Mouse (Mus musculus) forebrain, embryonic 11.5 days (tissue): ENCODE results near the gene Mlh3. TPM values are rescaled to one million over a fixed set of nuclear protein-coding genes. Genes with fewer than 3 reads are reported as not detected.

Experiments used
- ATAC-seq: fragments of 200-750 bp; cut with Nextera tagmentation; replicated peaks from 2 replicates; pipeline ENCODE4 v1.8.0; 2017; ENCODE audit warnings: moderate TSS enrichment; ENCODE audit not compliant: low FRiP score
- DNase-seq: peaks from one replicate; pipeline ENCODE4 v3.0.0-alpha.2; 2017; ENCODE audit warnings: low spot score
- H3K27ac ChIP-seq: fragments of 300-500 bp; sonication (generic); 2 replicates; pipeline ENCODE4 v1.5.1; 2014; ENCODE audit warnings: low read depth, low read length
- H3K27me3 ChIP-seq: fragments of 300-500 bp; sonication (generic); 2 replicates; pipeline ENCODE4 v1.6.1; 2014; ENCODE audit warnings: mild to moderate bottlenecking, low read length, mixed read lengths; ENCODE audit not compliant: control insufficient read depth, insufficient read depth
- H3K36me3 ChIP-seq: fragments of 300-500 bp; sonication (generic); 2 replicates; pipeline ENCODE4 v1.6.1; 2014; ENCODE audit warnings: mild to moderate bottlenecking, low read length, moderate library complexity, mixed read lengths; ENCODE audit not compliant: control insufficient read depth, insufficient read depth
- H3K4me1 ChIP-seq: fragments of 300-500 bp; sonication (generic); replicated peaks from 2 replicates; pipeline ENCODE4 v1.6.1; 2014; ENCODE audit warnings: low read length, mixed read lengths; ENCODE audit not compliant: control insufficient read depth, insufficient read depth
- H3K4me2 ChIP-seq: fragments of 300-500 bp; sonication (generic); 2 replicates; pipeline ENCODE4 v1.6.1; 2014; ENCODE audit warnings: low read depth, mild to moderate bottlenecking, low read length, moderate library complexity, mixed read lengths; ENCODE audit not compliant: severe bottlenecking
- H3K4me3 ChIP-seq: fragments of 300-500 bp; sonication (generic); 2 replicates; pipeline ENCODE4 v1.5.1; 2014; ENCODE audit warnings: low read depth, low read length
- H3K9ac ChIP-seq: fragments of 300-500 bp; sonication (generic); 2 replicates; pipeline ENCODE4 v1.6.1; 2014; ENCODE audit warnings: low read length
- H3K9me3 ChIP-seq: fragments of 300-500 bp; sonication (generic); 2 replicates; pipeline ENCODE4 v1.6.1; 2016; ENCODE audit warnings: low read length, mixed read lengths; ENCODE audit not compliant: control insufficient read depth
- WGBS: fragments of 180-500 bp; shearing (Covaris S2); extraction: QIAGEN DNeasy Blood & Tissue Kit; methylation state at CpG from one replicate; pipeline ENCODE4 v1.1.7; 2014; 5-methylcytosine and 5-hydroxymethylcytosine counted together
- polyA plus RNA-seq: library from polyadenylated mRNA; unstranded; fragments of >200 nt; fragmentation: Nextera tagmentation; extraction: Ambion mirVana; gene quantifications from 2 replicates; pipeline ENCODE4 v1.2.1, GENCODE M21; 2014

Gene Mlh3
- polyA plus RNA-seq, 1 experiment from 2014 or later = 9.8 TPM

GRCm38 (mm10) chr12:85263190-85263589, 7.2 kb downstream of the Mlh3 start:
- DNase-seq (no peak), ATAC-seq (no peak)
- H3K36me3 ChIP-seq = no peaks in the 10 kb centered on the region
- no peak overlapping the region for H3K9ac ChIP-seq
- H3K27ac ChIP-seq = no peak overlapping the region
- no peaks in the 10 kb centered on the region for H3K27me3 ChIP-seq
- H3K4me3 ChIP-seq = no peak overlapping the region
- 84% methylated on average over 5 of the region's 5 CpGs for WGBS
- H3K4me1 ChIP-seq = no peaks in the 10 kb centered on the region
- H3K9me3 ChIP-seq = no peaks in the 10 kb centered on the region
- no peak overlapping the region for H3K4me2 ChIP-seq

- no peak overlapping the region for H3K9ac ChIP-seq
- ATAC-seq = no peak
- H3K36me3 ChIP-seq = no peaks in the 10 kb centered on the region
- H3K4me1 ChIP-seq = no peaks in the 10 kb centered on the region
- H3K4me2 ChIP-seq = no peak overlapping the region
- DNase-seq = peak; percentile 56
- WGBS = 61% methylated on average over 10 of the region's 10 CpGs
- no peaks in the 10 kb centered on the region for H3K9me3 ChIP-seq
- H3K27me3 ChIP-seq = no peaks in the 10 kb centered on the region
- no peak overlapping the region for H3K27ac ChIP-seq
- no peak overlapping the region for H3K4me3 ChIP-seq
Observed at GRCm38 (mm10) chr12:85262489-85262888, 7.9 kb downstream of the Mlh3 start.

DNA sequence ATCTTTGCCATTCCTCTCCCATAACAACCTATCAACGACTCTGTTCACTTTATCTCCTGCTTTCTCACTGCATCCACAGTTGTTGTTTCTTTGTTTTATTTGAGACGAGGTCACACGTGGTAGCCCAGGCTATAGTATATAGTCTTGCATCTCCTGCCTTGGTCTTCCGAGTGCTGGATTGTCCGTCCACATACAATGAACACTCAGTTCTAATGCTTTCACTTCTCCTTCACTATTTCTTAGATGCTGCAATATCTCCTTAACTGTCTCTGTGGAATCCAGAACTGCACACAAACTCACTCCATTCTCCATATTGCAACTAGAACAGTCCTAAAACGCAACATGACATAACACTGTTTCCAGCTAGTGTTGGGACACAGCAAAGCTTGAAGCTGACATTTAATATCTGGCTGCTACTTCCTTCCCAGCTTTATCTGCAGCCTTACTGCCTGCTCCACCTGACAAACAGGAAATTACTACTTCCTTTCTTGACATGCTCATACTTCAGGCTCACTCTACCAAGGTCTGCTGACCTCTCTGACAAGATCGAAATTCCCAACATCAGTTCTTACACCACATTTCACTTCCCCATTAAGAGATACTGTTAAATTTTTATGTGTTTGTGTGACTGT, 13.3 kb downstream of the Mlh3 start:
- ATAC-seq = no peak
- 90% methylated on average over 7 of the region's 7 CpGs for WGBS
- Histone ChIP-seq H3K27ac (no peak overlapping the region), H3K4me3 (no peak overlapping the region), H3K36me3 (no peaks in the 10 kb centered on the region), H3K9ac (no peak overlapping the region), H3K4me2 (no peak overlapping the region), H3K9me3 (no peaks in the 10 kb centered on the region), H3K4me1 (no peaks in the 10 kb centered on the region), H3K27me3 (no peaks in the 10 kb centered on the region)
- DNase-seq = no peak

GRCm38 (mm10) chr12:85256074-85256751, 14.2 kb downstream of the Mlh3 start:
- no peaks in the 10 kb centered on the region for H3K27me3 ChIP-seq
- ATAC-seq = no peak
- no peak overlapping the region for H3K27ac ChIP-seq

GRCm38 (mm10) chr12:85252083-85252482, 18.3 kb downstream of the Mlh3 start:
- Histone ChIP-seq H3K9me3 (no peaks in the 10 kb centered on the region), H3K9ac (no peak overlapping the region), H3K4me2 (no peak overlapping the region), H3K27ac (no peak overlapping the region), H3K27me3 (no peaks in the 10 kb centered on the region), H3K4me3 (no peak overlapping the region), H3K4me1 (no peaks in the 10 kb centered on the region), H3K36me3 (no peaks in the 10 kb centered on the region)
- 86% methylated on average over 3 of the region's 3 CpGs for WGBS
- DNase-seq (no peak), ATAC-seq (no peak)

More at GRCm38 (mm10) chr12:85256074-85256751, 14.2 kb downstream of the Mlh3 start:
- no peaks in the 10 kb centered on the region for H3K36me3 ChIP-seq
- no peak overlapping the region for H3K4me2 ChIP-seq
- DNase-seq = no peak
- H3K4me3 ChIP-seq = no peak overlapping the region
- WGBS = 77% methylated on average over 7 of the region's 7 CpGs
- no peaks in the 10 kb centered on the region for H3K9me3 ChIP-seq
- H3K9ac ChIP-seq = no peak overlapping the region
- H3K4me1 ChIP-seq = no peaks in the 10 kb centered on the region

DNA sequence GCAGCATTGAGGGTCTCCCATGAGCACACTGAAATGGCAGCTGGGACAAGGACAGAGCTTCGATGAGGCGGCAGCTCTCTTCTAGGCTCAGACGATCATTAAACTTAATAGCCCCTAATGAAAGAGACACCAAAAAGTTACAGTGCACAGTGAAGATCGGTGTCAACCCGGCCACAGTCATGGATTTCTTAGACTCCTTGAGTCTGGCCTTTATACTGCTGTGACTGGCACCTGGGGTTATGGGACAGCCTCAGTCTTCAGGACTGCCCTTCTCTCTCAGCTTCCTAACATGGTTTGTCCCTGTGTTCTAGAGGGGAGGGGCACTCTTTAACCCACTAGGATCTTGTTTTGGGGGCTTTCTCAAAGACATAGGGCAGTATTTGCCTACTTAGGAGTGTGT, 32.8 kb downstream of the Mlh3 start:
- Histone ChIP-seq H3K9ac (no peak overlapping the region), H3K4me3 (no peak overlapping the region), H3K4me2 (no peak overlapping the region), H3K27ac (no peak overlapping the region), H3K4me1 (no peaks in the 10 kb centered on the region), H3K27me3 (no peaks in the 10 kb centered on the region), H3K36me3 (no peaks in the 10 kb centered on the region; the same call in 1 of the 2 replicates), H3K9me3 (no peaks in the 10 kb centered on the region)
- 97% methylated on average over 5 of the region's 5 CpGs for WGBS
- no peak for ATAC-seq
- no peak for DNase-seq

- Histone ChIP-seq H3K4me3 (no peak overlapping the region), H3K36me3 (no peaks in the 10 kb centered on the region; the same call in 1 of the 2 replicates), H3K9ac (no peak overlapping the region), H3K4me1 (no peaks in the 10 kb centered on the region), H3K27me3 (no peaks in the 10 kb centered on the region), H3K4me2 (no peak overlapping the region), H3K27ac (no peak overlapping the region), H3K9me3 (no peaks in the 10 kb centered on the region)
- WGBS = 85% methylated on average over 21 of the region's 21 CpGs
- ATAC-seq (no peak), DNase-seq (no peak)
Observed at GRCm38 (mm10) chr12:85233376-85234358, 36.7 kb downstream of the Mlh3 start.

- Histone ChIP-seq H3K36me3 (peaks cover 7% of the 10 kb centered on the region), H3K4me1 (no peaks in the 10 kb centered on the region), H3K4me3 (no peak overlapping the region), H3K9ac (no peak overlapping the region), H3K27ac (no peak overlapping the region), H3K9me3 (no peaks in the 10 kb centered on the region), H3K4me2 (no peak overlapping the region), H3K27me3 (no peaks in the 10 kb centered on the region)
- ATAC-seq (no peak), DNase-seq (no peak)
- 66% methylated on average over 15 of the region's 15 CpGs for WGBS
Observed at GRCm38 (mm10) chr12:85227876-85228599, 42.4 kb downstream of the Mlh3 start.
